Mouse (Mus musculus) heart, embryonic 10.5 days (tissue): Measurements from ENCODE around the gene Igsf3. TPM values are rescaled to one million over a fixed set of nuclear protein-coding genes. Genes with fewer than 3 reads are reported as not detected.

Experiments used
- DNase-seq: peaks from one replicate; pipeline ENCODE4 v3.0.0-alpha.2; 2017; ENCODE audit warnings: low spot score
- H3K27ac ChIP-seq: fragments of 300-500 bp; sonication (generic); 2 replicates; pipeline ENCODE4 v1.5.1; 2016; ENCODE audit warnings: mild to moderate bottlenecking
- H3K27me3 ChIP-seq: fragments of 300-500 bp; sonication (generic); 2 replicates; pipeline ENCODE4 v1.6.1; 2016; ENCODE audit warnings: mild to moderate bottlenecking; ENCODE audit not compliant: poor library complexity, insufficient read depth, severe bottlenecking
- H3K36me3 ChIP-seq: fragments of 300-500 bp; sonication (generic); 2 replicates; pipeline ENCODE4 v1.6.1; 2016; ENCODE audit warnings: mild to moderate bottlenecking, moderate library complexity
- H3K4me1 ChIP-seq: fragments of 300-500 bp; sonication (generic); 2 replicates; pipeline ENCODE4 v1.6.1; 2016; ENCODE audit warnings: mild to moderate bottlenecking
- H3K4me3 ChIP-seq: fragments of 300-500 bp; sonication (generic); 2 replicates; pipeline ENCODE4 v1.5.1; 2016; ENCODE audit warnings: mild to moderate bottlenecking, moderate library complexity
- H3K9me3 ChIP-seq: fragments of 300-500 bp; sonication (generic); 2 replicates; pipeline ENCODE4 v1.6.1; 2016; ENCODE audit warnings: mild to moderate bottlenecking, moderate library complexity
- WGBS: fragments of 180-500 bp; shearing (Covaris S2); methylation state at CpG from one replicate; pipeline ENCODE4 v1.1.7; 2016; 5-methylcytosine and 5-hydroxymethylcytosine counted together
- polyA plus RNA-seq: library from polyadenylated mRNA; unstranded; fragments of >200 nt; fragmentation: Nextera tagmentation; extraction: Ambion mirVana; gene quantifications from 2 replicates; pipeline ENCODE4 v1.2.1, GENCODE M21; 2016

Gene Igsf3
- polyA plus RNA-seq, 1 experiment from 2014 or later, result 45.9 TPM

GRCm38 (mm10) chr3:101486054-101486765 lies 109.3 kb downstream of the Igsf3 start:
- no peak overlapping the region for H3K4me3 ChIP-seq
- WGBS, result 57% methylated on average over 4 of the region's 4 CpGs
- H3K36me3 ChIP-seq, result no peaks in the 10 kb centered on the region
- no peak overlapping the region for H3K27ac ChIP-seq
- H3K27me3 ChIP-seq, result 0 out of 2 replicates have a peak, but pooled peaks cover 3% of the 10 kb centered on the region
- H3K9me3 ChIP-seq, result no peaks in the 10 kb centered on the region
- 0 out of 2 replicates have a peak, but pooled peaks cover 5% of the 10 kb centered on the region for H3K4me1 ChIP-seq
- DNase-seq, result no peak

DNA sequence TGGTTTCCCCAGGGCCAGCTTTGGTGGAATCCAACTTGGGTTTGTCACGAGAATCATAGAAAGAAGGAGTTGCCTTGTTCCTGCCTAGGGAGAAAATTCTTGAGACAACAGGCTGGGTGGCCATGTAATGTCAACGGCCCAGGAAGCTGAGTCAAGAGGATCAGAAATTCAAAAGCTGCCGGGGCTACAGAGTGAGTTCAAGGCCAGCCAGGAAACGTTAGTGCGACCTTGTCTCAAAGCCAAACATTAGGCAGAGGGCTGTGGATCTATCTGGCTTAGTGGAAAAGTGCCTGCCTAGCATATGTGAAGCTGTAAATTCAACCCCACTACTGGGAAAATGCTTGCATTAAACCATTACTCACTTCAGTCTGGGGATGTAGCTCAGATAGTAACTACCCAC lies 110.6 kb downstream of the Igsf3 start:
- Histone ChIP-seq H3K27ac (no peak overlapping the region), H3K4me1 (no peaks in the 10 kb centered on the region), H3K9me3 (no peaks in the 10 kb centered on the region), H3K4me3 (no peak overlapping the region), H3K36me3 (no peaks in the 10 kb centered on the region), H3K27me3 (0 out of 2 replicates have a peak, but pooled peaks cover 6% of the 10 kb centered on the region)
- WGBS, result 86% methylated on average over 5 of the region's 5 CpGs
- no peak for DNase-seq

DNA sequence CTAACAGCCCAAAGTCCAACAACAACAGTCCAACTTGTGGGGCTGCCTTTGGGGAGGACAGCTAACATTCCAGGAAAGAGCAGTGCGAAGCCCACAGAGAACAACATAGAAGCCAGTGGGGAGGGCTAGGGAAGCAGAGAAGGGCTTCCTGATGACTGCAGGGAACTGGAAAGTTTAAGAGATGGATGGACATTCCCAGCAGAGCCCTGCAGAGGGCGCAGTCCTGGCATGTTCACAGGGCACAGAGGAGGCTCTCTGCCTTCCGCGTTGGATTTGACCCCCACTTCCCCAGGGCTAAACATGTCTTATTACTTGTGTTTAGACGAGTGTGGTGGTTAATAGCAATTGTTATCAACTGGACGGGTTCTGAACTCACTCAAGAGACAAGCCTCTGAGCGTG lies 111.3 kb downstream of the Igsf3 start:
- no peak for DNase-seq
- Histone ChIP-seq H3K27me3 (0 out of 2 replicates have a peak, but pooled peaks cover 6% of the 10 kb centered on the region), H3K27ac (no peak overlapping the region), H3K36me3 (no peaks in the 10 kb centered on the region), H3K9me3 (no peaks in the 10 kb centered on the region), H3K4me1 (no peaks in the 10 kb centered on the region), H3K4me3 (no peak overlapping the region)
- 72% methylated on average over 7 of the region's 7 CpGs for WGBS

DNA sequence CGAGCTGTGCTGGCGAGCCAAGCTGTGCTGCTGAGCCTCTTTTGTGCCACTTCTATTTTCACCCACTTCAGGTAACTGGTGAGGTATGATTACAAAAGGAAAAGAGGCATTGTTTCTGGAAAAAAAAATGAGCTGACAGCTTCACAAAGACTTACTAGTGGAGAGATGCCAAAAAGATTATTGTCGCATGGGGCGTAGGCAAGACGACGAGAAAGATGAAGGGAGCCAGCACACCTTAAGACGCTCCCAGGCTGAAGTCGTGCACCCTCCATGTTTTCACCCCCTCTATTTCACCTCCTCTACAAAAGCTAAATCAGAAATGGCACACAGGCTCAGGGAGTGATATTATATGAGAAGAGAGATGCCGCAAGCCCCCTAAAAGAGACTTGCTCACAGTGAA lies 113.6 kb downstream of the Igsf3 start:
- Histone ChIP-seq H3K27me3 (0 out of 2 replicates have a peak, but pooled peaks cover 6% of the 10 kb centered on the region), H3K4me3 (no peak overlapping the region), H3K9me3 (no peaks in the 10 kb centered on the region), H3K4me1 (peaks cover 4% of the 10 kb centered on the region), H3K36me3 (no peaks in the 10 kb centered on the region), H3K27ac (no peak overlapping the region)
- DNase-seq, result no peak
- 85% methylated on average over 9 of the region's 9 CpGs for WGBS

- DNase-seq, result no peak
- H3K4me3 ChIP-seq, result no peak overlapping the region
- H3K9me3 ChIP-seq, result no peaks in the 10 kb centered on the region
- no peaks in the 10 kb centered on the region for H3K36me3 ChIP-seq
- WGBS, result 74% methylated on average over 6 of the region's 6 CpGs
- H3K4me1 ChIP-seq, result peaks cover 4% of the 10 kb centered on the region
- 0 out of 2 replicates have a peak overlapping the region, but pooled peaks have one; percentile 25 for H3K27ac ChIP-seq
- H3K27me3 ChIP-seq, result 0 out of 2 replicates have a peak, but pooled peaks cover 6% of the 10 kb centered on the region
These were observed 116.0 kb downstream of the Igsf3 start for GRCm38 (mm10) chr3:101492908-101493307.

- Histone ChIP-seq H3K36me3 (no peaks in the 10 kb centered on the region), H3K4me3 (0 out of 2 replicates have a peak overlapping the region, but pooled peaks have one; percentile 9), H3K9me3 (no peaks in the 10 kb centered on the region), H3K27me3 (0 out of 2 replicates have a peak, but pooled peaks cover 6% of the 10 kb centered on the region), H3K4me1 (peaks cover 4% of the 10 kb centered on the region), H3K27ac (peak overlapping the region; percentile 47; the same call in 1 of the 2 replicates)
- 44% methylated on average over 10 of the region's 10 CpGs for WGBS
- DNase-seq, result peak; percentile 92
These were observed 117.1 kb downstream of the Igsf3 start for GRCm38 (mm10) chr3:101493937-101494459.

DNA sequence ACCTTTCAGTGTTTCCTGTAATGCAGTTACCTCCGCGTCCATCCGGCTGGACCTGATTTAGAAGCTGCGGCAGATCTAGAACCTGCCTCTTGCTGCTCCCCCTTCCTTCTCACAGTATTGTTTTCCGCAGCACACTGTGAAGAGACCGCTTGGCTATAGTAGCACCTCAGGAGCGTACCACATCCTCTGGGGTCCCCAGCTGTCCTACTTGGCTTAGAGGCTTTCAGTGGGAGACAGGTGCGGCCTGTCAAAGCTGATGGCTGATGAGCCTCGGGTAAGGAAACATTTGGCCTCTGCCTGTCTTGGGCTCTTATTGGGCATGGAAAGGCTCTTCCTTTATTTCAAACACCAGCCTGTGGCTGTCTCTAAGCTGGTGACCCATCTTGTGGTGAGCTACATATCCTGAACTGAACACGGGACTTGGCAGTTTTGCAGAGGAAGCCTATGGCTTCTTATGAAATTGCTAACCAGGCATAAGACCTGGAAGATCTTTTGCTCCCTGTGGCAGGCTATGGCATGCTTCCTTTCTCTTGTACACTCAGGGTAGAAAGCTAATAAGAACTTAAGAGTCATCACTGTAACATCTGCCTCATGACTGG lies 120.6 kb downstream of the Igsf3 start:
- WGBS, result 89% methylated on average over 10 of the region's 10 CpGs
- no peaks in the 10 kb centered on the region for H3K36me3 ChIP-seq
- no peaks in the 10 kb centered on the region for H3K27me3 ChIP-seq
- no peak for DNase-seq
- H3K27ac ChIP-seq, result no peak overlapping the region
- peaks cover 36% of the 10 kb centered on the region for H3K4me1 ChIP-seq
- H3K9me3 ChIP-seq, result no peaks in the 10 kb centered on the region
- H3K4me3 ChIP-seq, result no peak overlapping the region

GRCm38 (mm10) chr3:101499906-101500305 lies 123.0 kb downstream of the Igsf3 start:
- H3K27me3 ChIP-seq, result no peaks in the 10 kb centered on the region
- H3K4me1 ChIP-seq, result peaks cover 31% of the 10 kb centered on the region
- WGBS, result 62% methylated on average over 6 of the region's 6 CpGs
- peak overlapping the region; percentile 76 for H3K27ac ChIP-seq
- H3K9me3 ChIP-seq, result no peaks in the 10 kb centered on the region
- no peak overlapping the region for H3K4me3 ChIP-seq
- no peaks in the 10 kb centered on the region for H3K36me3 ChIP-seq
- DNase-seq, result no peak

- Histone ChIP-seq H3K9me3 (no peaks in the 10 kb centered on the region), H3K36me3 (no peaks in the 10 kb centered on the region), H3K27ac (peak overlapping the region; percentile 76), H3K4me3 (no peak overlapping the region), H3K4me1 (peaks cover 31% of the 10 kb centered on the region), H3K27me3 (no peaks in the 10 kb centered on the region)
- 58% methylated on average over 11 of the region's 11 CpGs for WGBS
- DNase-seq, result no peak
These were observed 123.6 kb downstream of the Igsf3 start for GRCm38 (mm10) chr3:101500393-101501051.

- Histone ChIP-seq H3K9me3 (no peaks in the 10 kb centered on the region), H3K36me3 (no peaks in the 10 kb centered on the region), H3K4me3 (no peak overlapping the region), H3K27me3 (no peaks in the 10 kb centered on the region), H3K4me1 (peaks cover 42% of the 10 kb centered on the region), H3K27ac (peak overlapping the region; percentile 62)
- WGBS, result 78% methylated on average over 4 of the region's 4 CpGs
- DNase-seq, result no peak
These were observed 124.7 kb downstream of the Igsf3 start for GRCm38 (mm10) chr3:101501611-101502010.

DNA sequence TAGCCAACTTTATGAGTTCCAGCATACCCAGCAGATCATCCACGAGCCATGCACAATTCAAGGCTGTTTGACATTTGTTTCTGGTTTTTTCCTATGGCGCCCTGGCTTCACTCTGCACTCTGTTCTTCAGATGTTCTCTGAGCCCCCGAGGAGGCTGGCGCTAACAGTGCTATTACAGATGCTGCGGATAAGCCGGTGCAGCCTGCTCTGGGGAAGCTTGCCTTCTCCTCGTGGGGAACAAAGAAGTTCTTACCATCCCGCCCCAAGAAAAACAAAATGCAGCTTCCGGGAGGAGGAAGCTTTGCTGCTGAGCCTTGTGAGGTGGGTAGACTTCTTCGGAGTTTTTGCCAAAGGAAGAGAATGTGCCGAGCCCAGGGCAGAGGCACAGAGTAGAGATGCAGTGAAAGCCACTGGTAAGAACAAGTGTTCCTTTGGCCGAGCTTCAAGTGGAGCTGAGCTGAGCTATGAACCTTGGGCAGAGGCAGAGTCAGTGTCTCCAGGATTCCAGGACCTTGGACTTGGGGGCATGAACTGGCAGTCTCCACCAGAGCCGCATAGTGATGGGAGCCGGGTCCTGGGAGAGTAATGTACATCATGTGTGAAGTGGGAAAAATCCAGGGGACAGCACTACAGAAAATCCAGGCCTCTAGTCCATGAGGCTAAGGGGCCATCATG lies 125.3 kb downstream of the Igsf3 start:
- Histone ChIP-seq H3K27me3 (no peaks in the 10 kb centered on the region), H3K36me3 (no peaks in the 10 kb centered on the region), H3K4me1 (peaks cover 48% of the 10 kb centered on the region), H3K27ac (peak overlapping the region; percentile 62), H3K4me3 (no peak overlapping the region), H3K9me3 (no peaks in the 10 kb centered on the region)
- WGBS, result 40% methylated on average over 14 of the region's 14 CpGs
- DNase-seq, result no peak

DNA sequence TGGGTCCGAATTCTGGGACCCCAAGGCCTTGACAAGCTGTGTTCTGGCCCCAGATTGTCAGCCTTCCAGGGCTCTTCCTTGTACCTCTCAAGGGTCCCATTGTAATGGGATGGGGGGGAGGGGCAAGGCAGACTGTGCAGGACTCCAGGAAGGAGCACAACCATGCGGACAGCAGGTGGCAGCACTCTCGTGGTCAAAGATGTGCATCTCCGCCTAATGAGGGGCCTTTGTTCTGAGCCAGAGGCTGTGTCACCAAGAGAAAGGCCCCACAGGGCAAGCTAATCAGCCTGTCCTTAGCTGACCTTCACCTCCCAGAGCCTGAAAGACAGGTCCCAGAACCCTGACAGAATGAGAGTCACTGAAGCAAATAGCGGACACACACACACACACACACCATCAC lies 129.3 kb downstream of the Igsf3 start:
- Histone ChIP-seq H3K9me3 (no peaks in the 10 kb centered on the region), H3K27me3 (no peaks in the 10 kb centered on the region), H3K27ac (peak overlapping the region; percentile 82), H3K4me3 (peak overlapping the region; percentile 39; the same call in 1 of the 2 replicates), H3K36me3 (no peaks in the 10 kb centered on the region), H3K4me1 (peaks cover 48% of the 10 kb centered on the region)
- 10% methylated on average over 5 of the region's 5 CpGs for WGBS
- peak; percentile 93 for DNase-seq
